Mouse (Mus musculus) heart, embryonic 14.5 days (tissue): ENCODE data around the gene Olfr1394. TPM values are rescaled to one million over a fixed set of nuclear protein-coding genes. Genes with fewer than 3 reads are reported as not detected.
A peak's percentile ranks its signal among the peaks of the same experiment; 100 is the strongest.
"Not testable (repeated sequence)": the region's sequence is repeated elsewhere in the genome, so short reads cannot be mapped to it uniquely, and the experiment has no call there.

Source experiments
- ATAC-seq: fragments of 200-750 bp; cut with Nextera tagmentation; 2 replicates; pipeline ENCODE4 v1.8.0; 2017; ENCODE audit warnings: low read depth, moderate TSS enrichment; ENCODE audit not compliant: insufficient number of reproducible peaks, insufficient read depth, low FRiP score
- H3K27ac ChIP-seq, 2 experiments: fragments of 200-500 bp in 1 of 2; fragments of 300-500 bp in 1 of 2; sonication (generic) in 1 of 2; replicated peaks in 1 of 2; 2 replicates each; pipeline ENCODE4 v1.5.1; 2012 to 2014; ENCODE audit warnings: low read depth in 2 of 2, low read length in 2 of 2, control low read depth in 1 of 2, mild to moderate bottlenecking in 1 of 2, mixed read lengths in 1 of 2; ENCODE audit not compliant: control insufficient read depth in 1 of 2, insufficient read depth in 1 of 2
- H3K27me3 ChIP-seq: fragments of 300-500 bp; sonication (generic); 2 replicates; pipeline ENCODE4 v1.6.1; 2014; ENCODE audit warnings: mild to moderate bottlenecking, low read length, control low read depth; ENCODE audit not compliant: control insufficient read depth, insufficient read depth
- H3K36me3 ChIP-seq: fragments of 300-500 bp; sonication (generic); 2 replicates; pipeline ENCODE4 v1.6.1; 2014; ENCODE audit warnings: mild to moderate bottlenecking, control low read depth, low read length, mixed read lengths; ENCODE audit not compliant: control insufficient read depth, insufficient read depth
- H3K4me1 ChIP-seq, 2 experiments: fragments of 200-500 bp in 1 of 2; fragments of 300-500 bp in 1 of 2; sonication (generic) in 1 of 2; 2 replicates each; pipeline ENCODE4 v1.6.1; 2012 to 2014; ENCODE audit warnings: low read length in 2 of 2, control low read depth in 1 of 2, mixed read lengths in 1 of 2; ENCODE audit not compliant: control insufficient read depth in 2 of 2, insufficient read depth in 2 of 2
- H3K4me2 ChIP-seq: fragments of 300-500 bp; sonication (generic); 2 replicates; pipeline ENCODE4 v1.6.1; 2014; ENCODE audit warnings: mild to moderate bottlenecking, low read length
- H3K4me3 ChIP-seq, 2 experiments: fragments of 200-500 bp in 1 of 2; fragments of 300-500 bp in 1 of 2; sonication (generic) in 1 of 2; 2 replicates each; pipeline ENCODE4 v1.5.1; 2012 to 2014; ENCODE audit warnings: low read length in 2 of 2, mild to moderate bottlenecking in 2 of 2, control low read depth in 1 of 2, low read depth in 1 of 2, moderate library complexity in 1 of 2; ENCODE audit not compliant: control insufficient read depth in 1 of 2, insufficient read depth in 1 of 2
- H3K9ac ChIP-seq: fragments of 300-500 bp; sonication (generic); 2 replicates; pipeline ENCODE4 v1.6.1; 2014; ENCODE audit warnings: mild to moderate bottlenecking, low read length
- H3K9me3 ChIP-seq: fragments of 300-500 bp; sonication (generic); 2 replicates; pipeline ENCODE4 v1.6.1; 2016; ENCODE audit warnings: low read length, control low read depth; ENCODE audit not compliant: control insufficient read depth
- WGBS: fragments of 180-500 bp; shearing (Covaris S2); extraction: QIAGEN DNeasy Blood & Tissue Kit; methylation state at CpG from one replicate; pipeline ENCODE4 v1.1.7; 2014; 5-methylcytosine and 5-hydroxymethylcytosine counted together
- polyA plus RNA-seq: library from polyadenylated mRNA; unstranded; fragments of >200 nt; fragmentation: Nextera tagmentation; extraction: Ambion mirVana; gene quantifications from 2 replicates; pipeline ENCODE4 v1.2.1, GENCODE M21; 2014

Olfr1394 gene
- polyA plus RNA-seq, 1 experiment from 2014 or later, result not detected

DNA sequence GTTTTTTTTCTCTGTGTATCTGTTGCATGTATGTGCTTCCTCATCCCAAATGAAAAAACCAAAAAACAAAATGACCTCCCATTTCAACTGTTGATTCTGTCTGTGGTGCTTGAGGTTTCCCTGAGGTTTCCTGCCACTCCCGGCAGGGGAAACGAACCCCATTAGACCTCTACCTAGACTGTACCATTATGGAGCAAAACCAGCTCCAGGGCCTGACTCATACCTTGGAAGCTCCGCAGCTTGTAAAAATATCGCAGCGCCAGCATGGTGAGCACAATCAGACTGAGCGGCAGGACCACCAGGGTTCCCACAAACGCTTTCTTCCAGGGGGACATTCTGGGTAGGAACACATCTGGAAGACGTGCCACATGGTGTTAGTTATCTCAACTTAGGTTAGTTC is 21.2 kb downstream of the Olfr1394 start:
- no peak overlapping the region for H3K9ac ChIP-seq
- no peak overlapping the region for H3K27ac ChIP-seq
- H3K4me3 ChIP-seq, result no peak overlapping the region
- no peak for ATAC-seq
- 81% methylated on average over 8 of the region's 8 CpGs for WGBS
- H3K36me3 ChIP-seq, result no peaks in the 10 kb centered on the region
- H3K27me3 ChIP-seq, result no peaks in the 10 kb centered on the region; the same call in 1 of the 2 replicates
- no peaks in the 10 kb centered on the region for H3K9me3 ChIP-seq
- no peaks in the 10 kb centered on the region for H3K4me1 ChIP-seq
- no peak overlapping the region for H3K4me2 ChIP-seq

DNA sequence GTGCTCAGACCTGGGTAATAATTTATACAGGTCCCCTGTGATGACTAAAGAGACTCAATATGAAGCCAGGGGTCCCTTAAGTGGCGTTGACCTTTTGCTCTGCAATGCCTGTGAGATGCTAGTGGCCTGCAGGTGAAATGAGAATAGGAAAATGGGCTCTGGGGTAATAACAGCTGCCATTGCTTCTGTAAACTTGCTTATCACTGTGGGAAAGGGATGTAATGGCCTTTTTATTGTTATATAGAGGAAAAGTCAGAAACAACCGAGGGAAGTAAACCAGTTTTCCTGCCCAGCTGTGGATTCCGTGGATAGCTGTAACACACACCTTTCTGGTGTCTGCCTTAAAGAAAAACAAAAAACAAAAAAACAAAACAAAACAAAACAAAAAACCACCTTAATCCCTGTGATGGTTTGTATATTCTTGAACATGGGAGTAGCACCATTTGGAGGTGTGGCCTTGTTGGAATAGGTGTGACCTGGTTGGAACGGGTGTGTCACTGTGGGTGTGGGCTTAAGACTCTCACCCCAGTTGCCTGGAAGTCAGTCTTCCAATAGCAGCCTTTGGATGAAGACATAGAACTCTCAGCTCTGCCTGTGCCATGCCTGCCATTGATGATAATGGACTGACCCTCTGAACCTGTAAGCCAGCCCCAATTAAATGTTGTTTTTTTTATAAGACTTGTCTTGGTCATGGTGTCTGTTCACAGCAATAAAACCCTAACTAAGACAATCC is 22.0 kb downstream of the Olfr1394 start:
- not testable (repeated sequence) for H3K9ac ChIP-seq, H3K4me2 ChIP-seq, H3K36me3 ChIP-seq, H3K4me3 ChIP-seq, H3K9me3 ChIP-seq, H3K27ac ChIP-seq, H3K4me1 ChIP-seq, ATAC-seq, H3K27me3 ChIP-seq
- WGBS, result 65% methylated on average over 4 of the region's 4 CpGs

DNA sequence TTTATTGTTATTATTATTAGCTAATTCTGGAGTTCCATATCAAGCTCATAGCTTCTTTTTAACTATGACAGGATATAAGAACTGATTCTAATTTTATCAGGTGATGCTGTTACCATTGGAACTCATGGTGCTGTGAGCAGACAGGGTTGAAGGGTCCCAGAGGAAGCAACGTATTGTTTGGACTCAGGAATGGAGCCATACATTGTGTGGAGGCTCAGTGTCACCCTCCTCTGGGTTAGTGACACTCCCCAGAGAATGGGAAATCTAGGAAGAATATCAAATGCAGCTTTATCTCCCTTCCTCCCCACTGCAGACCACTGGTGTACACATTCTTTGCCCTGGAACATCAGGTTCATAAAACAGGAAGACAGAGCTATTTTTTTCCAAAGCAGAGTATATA is 29.0 kb downstream of the Olfr1394 start:
- H3K9ac ChIP-seq, result no peak overlapping the region
- H3K4me1 ChIP-seq, result no peaks in the 10 kb centered on the region
- 60% methylated on average over 1 of the region's 1 CpGs for WGBS
- H3K36me3 ChIP-seq, result no peaks in the 10 kb centered on the region
- H3K9me3 ChIP-seq, result no peaks in the 10 kb centered on the region
- no peak for ATAC-seq
- 0 out of 4 replicates have a peak overlapping the region, but pooled peaks of 1 of the 2 experiments have one; percentile 44 for H3K27ac ChIP-seq
- no peak overlapping the region for H3K4me2 ChIP-seq
- no peak overlapping the region for H3K4me3 ChIP-seq
- H3K27me3 ChIP-seq, result no peaks in the 10 kb centered on the region

DNA sequence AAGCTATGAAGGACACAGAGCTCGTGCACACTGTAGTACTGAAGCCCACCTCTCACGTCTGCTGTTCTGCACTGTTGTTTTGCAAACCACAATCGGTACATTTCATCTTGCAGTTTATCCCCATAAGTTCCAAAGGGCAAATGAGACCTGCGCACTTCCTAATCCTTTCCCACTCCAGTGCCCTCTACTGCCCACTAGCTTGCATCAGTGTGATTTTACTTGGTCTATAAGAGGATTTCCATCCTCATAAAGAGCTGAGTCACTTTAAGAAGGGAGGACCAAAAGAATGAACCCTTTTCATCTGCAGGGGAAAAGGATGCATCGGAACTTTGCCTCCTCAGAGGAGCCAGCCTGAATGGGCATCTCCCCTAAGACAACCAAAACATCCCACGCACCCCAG is 32.3 kb downstream of the Olfr1394 start:
- WGBS, result 70% methylated on average over 6 of the region's 6 CpGs
- Histone ChIP-seq H3K36me3 (no peaks in the 10 kb centered on the region), H3K27ac (peak overlapping the region in 1 of 2 experiments; percentile 25; a peak in 2 of 4 replicates), H3K27me3 (no peaks in the 10 kb centered on the region), H3K4me3 (no peak overlapping the region), H3K4me1 (no peaks in the 10 kb centered on the region), H3K9me3 (no peaks in the 10 kb centered on the region), H3K9ac (no peak overlapping the region), H3K4me2 (no peak overlapping the region)
- no peak for ATAC-seq

DNA sequence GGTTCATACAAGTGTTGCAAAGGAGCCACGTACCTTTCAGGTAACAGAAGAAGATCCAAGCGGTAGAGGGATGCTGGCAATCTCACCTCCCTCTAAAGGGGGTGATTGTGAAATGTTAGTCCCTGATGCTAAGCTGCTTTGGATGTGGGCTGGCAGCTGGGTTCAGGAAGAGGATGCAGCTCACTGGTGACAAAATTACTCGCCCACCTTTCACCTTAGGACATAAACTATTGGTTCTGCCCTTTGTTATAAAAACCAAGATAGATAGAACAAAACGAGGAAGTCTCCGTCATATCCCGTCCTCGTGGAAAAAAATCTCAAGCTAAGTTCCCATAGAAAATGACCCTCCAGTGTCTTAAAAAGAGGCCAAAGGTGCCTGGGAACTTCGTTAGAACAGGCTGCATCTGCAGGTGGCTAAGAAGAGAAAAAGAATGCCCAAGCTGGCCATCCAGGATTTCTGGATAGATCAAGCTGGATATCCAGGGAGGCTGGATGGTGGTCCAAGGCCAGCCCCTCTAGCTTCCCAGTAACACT is 32.8 kb downstream of the Olfr1394 start, which contains the start of gene Btnl9:
Gene Btnl9 (minus strand): TSS at position 205 of the 534 bp plus-strand sequence.
- Histone ChIP-seq H3K9me3 (no peaks in the 10 kb centered on the region), H3K4me2 (0 out of 2 replicates have a peak within 1 kb of the TSS, but pooled peaks have one; percentile 5), H3K9ac (no peak within 1 kb of the TSS), H3K36me3 (no peaks in the 10 kb centered on the region), H3K4me1 (no peaks in the 10 kb centered on the region), H3K4me3 (no peak within 1 kb of the TSS), H3K27me3 (no peaks in the 10 kb centered on the region), H3K27ac (peak within 1 kb of the TSS; percentile 34 to 45; a peak in 3 of 4 replicates)
- WGBS, result 69% methylated on average over 8 of the region's 8 CpGs
- no peak for ATAC-seq

DNA sequence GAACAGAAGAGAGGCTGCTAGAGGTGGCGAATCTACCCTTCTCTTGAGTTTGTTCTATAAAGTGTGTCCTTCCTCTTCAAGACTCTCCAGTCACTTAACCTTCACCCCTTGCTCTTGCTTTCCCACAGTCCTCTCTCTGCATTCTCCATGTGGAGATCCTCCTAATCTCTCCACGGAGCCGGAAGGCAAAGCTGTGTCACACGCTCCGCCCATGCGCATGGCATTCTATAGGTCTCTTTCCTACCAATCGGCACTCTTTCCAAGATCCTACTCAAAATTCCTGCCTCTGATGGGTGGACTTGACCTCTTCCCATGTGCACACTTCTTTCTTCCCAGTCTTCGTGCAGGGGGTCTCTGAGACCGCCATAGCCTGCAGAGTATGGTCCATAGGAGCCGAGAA is 33.5 kb downstream of the Olfr1394 start:
- Histone ChIP-seq H3K4me1 (no peaks in the 10 kb centered on the region), H3K36me3 (no peaks in the 10 kb centered on the region), H3K9ac (no peak overlapping the region), H3K4me2 (no peak overlapping the region), H3K9me3 (no peaks in the 10 kb centered on the region), H3K27me3 (no peaks in the 10 kb centered on the region), H3K4me3 (no peak overlapping the region), H3K27ac (peak overlapping the region; percentile 34 to 45; a peak in 1 of 4 replicates)
- 66% methylated on average over 10 of the region's 10 CpGs for WGBS
- no peak for ATAC-seq

DNA sequence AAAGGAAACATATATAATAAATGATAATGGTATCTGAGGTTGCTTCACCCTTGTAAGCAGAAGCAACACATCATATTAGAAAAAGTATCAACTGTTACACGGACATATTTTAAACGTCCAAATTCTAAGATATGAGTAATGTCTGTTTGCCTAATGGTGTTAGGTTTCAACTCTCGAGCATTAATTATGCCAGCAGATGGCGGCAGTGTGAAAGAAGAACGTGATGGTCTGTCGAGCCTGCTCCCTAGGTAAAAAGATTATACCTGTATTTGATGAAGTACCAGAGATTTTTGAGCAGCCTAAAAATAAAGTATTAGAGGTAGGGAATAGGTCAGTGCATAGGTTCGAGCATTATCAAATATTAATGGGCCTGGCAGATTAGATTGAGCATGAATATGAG is 35.6 kb downstream of the Olfr1394 start:
- H3K4me1 ChIP-seq, result no peaks in the 10 kb centered on the region
- 2% methylated on average over 7 of the region's 7 CpGs for WGBS

More for the DNA sequence above, 35.6 kb downstream of the Olfr1394 start:
- Histone ChIP-seq H3K36me3 (no peaks in the 10 kb centered on the region), H3K4me2 (no peak overlapping the region), H3K27me3 (no peaks in the 10 kb centered on the region), H3K9ac (no peak overlapping the region), H3K4me3 (no peak overlapping the region), H3K9me3 (no peaks in the 10 kb centered on the region), H3K27ac (no peak overlapping the region)
- ATAC-seq, result no peak
